Mouse (Mus musculus) neural tube, embryonic 11.5 days (tissue): ENCODE data around the gene Asb4. TPM values are rescaled to one million over a fixed set of nuclear protein-coding genes. Genes with fewer than 3 reads are reported as not detected.
"Not testable (repeated sequence)": the region's sequence is repeated elsewhere in the genome, so short reads cannot be mapped to it uniquely, and the experiment has no call there.

Source experiments
- ATAC-seq: fragments of 200-750 bp; cut with Nextera tagmentation; 2 replicates; pipeline ENCODE4 v1.8.0; 2017; ENCODE audit warnings: moderate number of reproducible peaks, mild to moderate bottlenecking, moderate TSS enrichment, moderate library complexity; ENCODE audit not compliant: insufficient read depth, low FRiP score, low TSS enrichment
- DNase-seq: peaks from one replicate; pipeline ENCODE4 v3.0.0-alpha.2; 2015; ENCODE audit warnings: low spot score
- H3K27ac ChIP-seq: fragments of 300-500 bp; sonication (generic); 2 replicates; pipeline ENCODE4 v1.5.1; 2014; ENCODE audit warnings: low read depth, mild to moderate bottlenecking, low read length
- H3K27me3 ChIP-seq: fragments of 300-500 bp; sonication (generic); 2 replicates; pipeline ENCODE4 v1.6.1; 2014; ENCODE audit warnings: mild to moderate bottlenecking, low read length, mixed read lengths; ENCODE audit not compliant: control insufficient read depth, insufficient read depth
- H3K36me3 ChIP-seq: fragments of 300-500 bp; sonication (generic); 2 replicates; pipeline ENCODE4 v1.6.1; 2014; ENCODE audit warnings: mild to moderate bottlenecking, low read length, moderate library complexity, mixed read lengths; ENCODE audit not compliant: control insufficient read depth, insufficient read depth
- H3K4me1 ChIP-seq: fragments of 300-500 bp; sonication (generic); 2 replicates; pipeline ENCODE4 v1.6.1; 2014; ENCODE audit warnings: low read length, mixed read lengths; ENCODE audit not compliant: control insufficient read depth, insufficient read depth
- H3K4me2 ChIP-seq: fragments of 300-500 bp; sonication (generic); 2 replicates; pipeline ENCODE4 v1.6.1; 2014; ENCODE audit warnings: low read depth, mild to moderate bottlenecking, moderate library complexity
- H3K4me3 ChIP-seq: fragments of 300-500 bp; sonication (generic); 2 replicates; pipeline ENCODE4 v1.5.1; 2014; ENCODE audit warnings: low read depth, low read length
- H3K9ac ChIP-seq: fragments of 300-500 bp; sonication (generic); 2 replicates; pipeline ENCODE4 v1.6.1; 2014; ENCODE audit warnings: mild to moderate bottlenecking, low read length
- H3K9me3 ChIP-seq: fragments of 300-500 bp; sonication (generic); 2 replicates; pipeline ENCODE4 v1.6.1; 2016; ENCODE audit warnings: low read length; ENCODE audit not compliant: control insufficient read depth
- WGBS: fragments of 180-500 bp; shearing (Covaris S2); extraction: QIAGEN DNeasy Blood & Tissue Kit; methylation state at CpG from one replicate; pipeline ENCODE4 v1.1.7; 2014; 5-methylcytosine and 5-hydroxymethylcytosine counted together
- polyA plus RNA-seq: library from polyadenylated mRNA; unstranded; fragments of >200 nt; fragmentation: Nextera tagmentation; extraction: Ambion mirVana; gene quantifications from 2 replicates; pipeline ENCODE4 v1.2.1, GENCODE M21; 2014

Gene Asb4
- polyA plus RNA-seq, result 41.0 and 49.8 TPM in 2 replicates

DNA sequence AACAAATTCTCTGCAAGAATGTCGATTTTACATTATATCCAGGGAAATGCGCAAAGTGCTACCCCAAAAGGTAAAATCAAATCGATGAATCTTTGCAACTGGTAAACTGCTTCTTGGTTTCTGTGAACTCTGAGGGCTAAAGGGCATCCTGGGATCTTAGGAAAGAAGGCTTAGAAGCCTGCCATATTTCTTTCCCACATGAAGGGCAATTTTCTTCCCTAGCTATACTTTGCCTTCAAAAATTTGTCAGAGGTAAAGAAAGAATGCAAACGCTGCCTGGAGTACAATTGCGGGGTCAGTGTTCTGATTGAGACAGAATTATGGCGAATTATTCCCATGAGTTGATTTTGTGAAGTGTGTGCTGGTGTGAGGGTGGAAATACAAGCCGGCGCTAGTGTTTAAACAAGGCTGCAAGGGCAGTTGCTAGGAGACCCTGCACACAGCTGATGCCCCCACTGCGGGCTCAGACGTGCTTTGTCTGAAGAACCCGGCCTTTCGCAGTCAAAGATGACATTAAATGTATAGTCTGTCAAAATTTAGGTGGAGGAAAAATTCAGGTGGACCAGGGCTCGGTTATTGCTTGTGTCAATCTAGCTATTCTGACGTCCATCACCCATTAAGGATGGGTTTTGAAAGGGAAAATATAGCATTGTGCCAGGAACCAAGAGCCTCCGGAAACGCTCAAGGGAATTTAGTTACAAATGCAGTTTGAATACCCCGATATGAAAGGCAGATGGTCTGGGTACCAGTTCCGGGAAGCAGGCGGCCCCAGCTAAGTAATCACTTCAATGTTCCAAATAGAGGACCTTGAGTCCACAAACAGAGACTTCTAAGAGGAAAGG, at the start of gene Asb4:
Gene Asb4 (plus strand): TSS at position 51 of the 842 bp plus-strand sequence.
- no peaks in the 10 kb centered on the region for H3K36me3 ChIP-seq
- peak; percentile 69 for ATAC-seq

GRCm38 (mm10) chr6:5334021-5334420, 49.2 kb upstream of the Asb4 start:
- no peak overlapping the region for H3K4me2 ChIP-seq
- H3K4me1 ChIP-seq, result no peaks in the 10 kb centered on the region
- no peaks in the 10 kb centered on the region for H3K9me3 ChIP-seq
- H3K4me3 ChIP-seq, result no peak overlapping the region
- ATAC-seq (no peak), DNase-seq (peak; percentile 15)
- H3K9ac ChIP-seq, result no peak overlapping the region
- no peaks in the 10 kb centered on the region for H3K27me3 ChIP-seq
- 49% methylated on average over 5 of the region's 5 CpGs for WGBS
- no peaks in the 10 kb centered on the region for H3K36me3 ChIP-seq
- H3K27ac ChIP-seq, result no peak overlapping the region

More for the DNA sequence above, at the start of gene Asb4:
- DNase-seq, result peak; percentile 78
- Histone ChIP-seq H3K27ac (peak within 1 kb of the TSS; percentile 89), H3K9me3 (no peaks in the 10 kb centered on the region), H3K9ac (peak within 1 kb of the TSS; percentile 24), H3K27me3 (no peaks in the 10 kb centered on the region), H3K4me2 (peak within 1 kb of the TSS; percentile 47), H3K4me3 (peak within 1 kb of the TSS; percentile 18; the same call in 1 of the 2 replicates), H3K4me1 (peaks cover 27% of the 10 kb centered on the region)
- 6% methylated on average over 19 of the region's 19 CpGs for WGBS

GRCm38 (mm10) chr6:5336016-5336415, 47.2 kb upstream of the Asb4 start:
- not testable (repeated sequence) for H3K4me3 ChIP-seq, ATAC-seq, H3K27ac ChIP-seq, DNase-seq, H3K4me2 ChIP-seq, H3K9me3 ChIP-seq, H3K27me3 ChIP-seq, H3K4me1 ChIP-seq, H3K9ac ChIP-seq, H3K36me3 ChIP-seq

DNA sequence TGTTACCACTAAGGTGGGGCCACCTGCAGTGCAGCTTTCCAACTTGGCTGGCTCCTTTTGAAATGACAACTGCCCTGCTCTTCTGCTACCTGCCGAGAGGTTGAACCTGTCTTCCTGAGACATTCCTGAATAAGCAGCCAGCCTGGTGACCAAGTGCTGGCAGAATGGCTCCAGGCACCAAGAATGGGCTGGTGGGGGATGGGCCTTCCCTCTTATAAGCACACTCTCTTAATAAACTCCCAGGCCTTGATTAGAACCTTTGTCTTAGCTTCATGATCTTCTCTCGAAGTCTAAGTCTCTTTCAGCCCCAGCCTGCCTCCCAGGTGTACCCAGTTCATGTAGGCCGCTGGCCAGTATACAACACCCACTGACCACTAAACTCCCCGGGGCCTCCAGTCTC, 44.4 kb upstream of the Asb4 start:
- not testable (repeated sequence) for DNase-seq, H3K9me3 ChIP-seq, H3K36me3 ChIP-seq, H3K27ac ChIP-seq, H3K4me1 ChIP-seq, H3K27me3 ChIP-seq, H3K4me2 ChIP-seq, H3K4me3 ChIP-seq, ATAC-seq, H3K9ac ChIP-seq
- 88% methylated on average over 4 of the region's 4 CpGs for WGBS

GRCm38 (mm10) chr6:5339283-5339682, 43.9 kb upstream of the Asb4 start:
- WGBS, result 96% methylated on average over 1 of the region's 1 CpGs
- H3K27ac ChIP-seq, H3K36me3 ChIP-seq, H3K4me2 ChIP-seq, H3K9ac ChIP-seq, H3K4me3 ChIP-seq, H3K4me1 ChIP-seq, H3K9me3 ChIP-seq, DNase-seq, H3K27me3 ChIP-seq, ATAC-seq: not testable (repeated sequence)

DNA sequence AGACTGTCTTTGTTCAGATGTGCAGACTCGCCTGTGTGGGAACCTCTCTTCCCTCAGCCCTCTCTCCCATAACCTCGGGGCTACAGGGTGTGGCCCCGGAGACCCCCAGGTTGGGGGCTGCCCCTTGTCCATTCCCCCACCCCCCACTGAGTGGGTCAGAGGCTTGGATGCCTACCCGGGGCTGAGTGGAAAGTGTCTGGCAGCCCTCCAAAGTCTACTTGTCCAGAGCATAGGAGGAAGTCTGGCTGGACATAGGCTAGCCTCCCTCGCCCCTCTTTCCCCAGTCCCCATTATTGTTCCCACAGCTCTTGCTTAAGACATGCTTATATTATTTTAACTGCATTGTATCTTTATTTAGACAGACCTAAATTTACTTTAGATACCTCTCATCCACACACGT, 38.9 kb upstream of the Asb4 start:
- no peak for DNase-seq
- no peak overlapping the region for H3K9ac ChIP-seq
- no peak overlapping the region for H3K27ac ChIP-seq
- H3K4me1 ChIP-seq, result no peaks in the 10 kb centered on the region
- no peaks in the 10 kb centered on the region for H3K36me3 ChIP-seq
- 81% methylated on average over 6 of the region's 6 CpGs for WGBS
- no peak overlapping the region for H3K4me2 ChIP-seq
- H3K4me3 ChIP-seq, result no peak overlapping the region
- no peaks in the 10 kb centered on the region for H3K9me3 ChIP-seq
- no peaks in the 10 kb centered on the region for H3K27me3 ChIP-seq
- ATAC-seq, result no peak

- H3K4me3 ChIP-seq, result no peak overlapping the region
- 0 out of 2 replicates have a peak, but pooled peaks cover 2% of the 10 kb centered on the region for H3K4me1 ChIP-seq
- no peaks in the 10 kb centered on the region for H3K9me3 ChIP-seq
- H3K4me2 ChIP-seq, result no peak overlapping the region
- no peaks in the 10 kb centered on the region for H3K27me3 ChIP-seq
- no peak overlapping the region for H3K27ac ChIP-seq
- DNase-seq (no peak), ATAC-seq (no peak)
- H3K9ac ChIP-seq, result no peak overlapping the region
- no peaks in the 10 kb centered on the region for H3K36me3 ChIP-seq
Observed at GRCm38 (mm10) chr6:5357873-5358272, 25.3 kb upstream of the Asb4 start.

DNA sequence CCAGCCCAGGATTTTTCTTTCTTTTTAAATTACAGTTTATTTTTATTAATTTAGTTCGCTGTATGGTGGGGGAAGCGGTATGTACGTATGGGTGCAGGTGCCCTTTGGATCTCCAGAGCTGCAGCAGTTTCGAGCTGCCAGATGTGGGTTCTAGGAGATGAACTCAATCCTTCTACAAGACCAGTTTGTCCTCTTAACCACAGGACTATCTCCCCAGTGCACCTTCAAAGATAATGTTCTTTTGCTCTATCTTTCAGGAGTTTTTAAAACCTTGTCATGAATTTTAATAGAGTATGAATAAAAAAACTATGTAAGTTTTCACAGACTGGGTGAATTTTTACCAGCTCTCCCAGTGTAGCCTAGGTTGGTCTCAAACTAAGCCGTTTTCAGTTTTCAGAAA, 22.8 kb upstream of the Asb4 start:
- H3K9me3 ChIP-seq, result no peaks in the 10 kb centered on the region
- no peak for ATAC-seq
- no peak overlapping the region for H3K27ac ChIP-seq
- H3K4me1 ChIP-seq, result 0 out of 2 replicates have a peak, but pooled peaks cover 2% of the 10 kb centered on the region
- no peak overlapping the region for H3K4me3 ChIP-seq
- no peaks in the 10 kb centered on the region for H3K36me3 ChIP-seq
- WGBS, result 91% methylated on average over 5 of the region's 5 CpGs
- no peak overlapping the region for H3K4me2 ChIP-seq
- H3K9ac ChIP-seq, result no peak overlapping the region
- no peak for DNase-seq
- H3K27me3 ChIP-seq, result no peaks in the 10 kb centered on the region

DNA sequence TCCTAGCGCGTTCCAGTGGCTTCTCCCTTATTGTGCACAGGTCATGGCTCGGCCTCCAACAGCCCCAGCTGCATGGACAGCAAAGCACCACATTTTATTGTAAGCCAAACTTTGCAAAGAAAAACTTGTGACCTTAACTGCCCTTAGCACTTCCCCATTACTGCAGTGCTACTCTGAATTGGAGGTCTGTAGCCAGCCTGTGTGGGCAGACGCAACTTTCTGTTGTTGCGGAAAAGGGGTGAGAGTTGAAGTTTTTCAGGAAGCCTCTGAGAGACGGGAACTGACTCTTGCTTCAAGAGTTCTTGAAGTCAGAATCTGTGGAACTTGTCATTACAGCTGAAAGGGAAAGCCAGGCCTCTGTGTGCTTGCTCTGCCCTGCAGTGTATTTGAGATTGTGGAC, 21.2 kb upstream of the Asb4 start:
- DNase-seq, result no peak
- no peaks in the 10 kb centered on the region for H3K27me3 ChIP-seq
- no peak for ATAC-seq
- H3K27ac ChIP-seq, result no peak overlapping the region
- H3K4me3 ChIP-seq, result no peak overlapping the region
- H3K9me3 ChIP-seq, result no peaks in the 10 kb centered on the region
- H3K9ac ChIP-seq, result no peak overlapping the region
- 0 out of 2 replicates have a peak, but pooled peaks cover 2% of the 10 kb centered on the region for H3K4me1 ChIP-seq
- WGBS, result 65% methylated on average over 6 of the region's 6 CpGs
- no peak overlapping the region for H3K4me2 ChIP-seq
- H3K36me3 ChIP-seq, result no peaks in the 10 kb centered on the region
